Mouse (Mus musculus) kidney, embryonic 16.5 days (tissue): ENCODE results near the gene Dhfr. TPM values are rescaled to one million over a fixed set of nuclear protein-coding genes. Genes with fewer than 3 reads are reported as not detected.

ENCODE experiments used
- ATAC-seq: fragments of 200-750 bp; cut with Nextera tagmentation; 2 replicates; pipeline ENCODE4 v1.8.0; 2017; ENCODE audit warnings: moderate TSS enrichment; ENCODE audit not compliant: low FRiP score, low TSS enrichment
- H3K27ac ChIP-seq: fragments of 300-500 bp; sonication (generic); 2 replicates; pipeline ENCODE4 v1.5.1; 2014; ENCODE audit warnings: low read length
- H3K27me3 ChIP-seq: fragments of 300-500 bp; sonication (generic); 2 replicates; pipeline ENCODE4 v1.6.1; 2014; ENCODE audit warnings: low read length, control low read depth, mixed read lengths; ENCODE audit not compliant: insufficient read depth
- H3K36me3 ChIP-seq: fragments of 300-500 bp; sonication (generic); 2 replicates; pipeline ENCODE4 v1.6.1; 2014; ENCODE audit warnings: low read length, control low read depth, mixed read lengths; ENCODE audit not compliant: insufficient read depth
- H3K4me1 ChIP-seq: fragments of 300-500 bp; sonication (generic); 2 replicates; pipeline ENCODE4 v1.6.1; 2014; ENCODE audit warnings: low read length, control low read depth, mixed read lengths; ENCODE audit not compliant: insufficient read depth
- H3K4me2 ChIP-seq: fragments of 300-500 bp; sonication (generic); replicated peaks from 2 replicates; pipeline ENCODE4 v1.6.1; 2014; ENCODE audit warnings: low read depth, low read length
- H3K4me3 ChIP-seq: fragments of 300-500 bp; sonication (generic); 2 replicates; pipeline ENCODE4 v1.5.1; 2014; ENCODE audit warnings: mild to moderate bottlenecking, low read length
- H3K9ac ChIP-seq: fragments of 300-500 bp; sonication (generic); replicated peaks from 2 replicates; pipeline ENCODE4 v1.6.1; 2014; ENCODE audit warnings: low read length
- H3K9me3 ChIP-seq: fragments of 300-500 bp; sonication (generic); 2 replicates; pipeline ENCODE4 v1.6.1; 2016; ENCODE audit warnings: low read length, control low read depth
- WGBS: fragments of 180-500 bp; shearing (Covaris S2); extraction: QIAGEN DNeasy Blood & Tissue Kit; methylation state at CpG from one replicate; pipeline ENCODE4 v1.1.7; 2014; 5-methylcytosine and 5-hydroxymethylcytosine counted together
- polyA plus RNA-seq: library from polyadenylated mRNA; unstranded; fragments of >200 nt; fragmentation: Nextera tagmentation; extraction: Ambion mirVana; gene quantifications from 2 replicates; pipeline ENCODE4 v1.2.1, GENCODE M21; 2015

Dhfr gene
- polyA plus RNA-seq, 1 experiment from 2014 or later, result 21.0 TPM

- no peak overlapping the region for H3K27ac ChIP-seq
- WGBS, result 42% methylated on average over 3 of the region's 3 CpGs
- H3K36me3 ChIP-seq, result no peaks in the 10 kb centered on the region
- H3K4me2 ChIP-seq, result no peak overlapping the region
- no peak overlapping the region for H3K4me3 ChIP-seq
- peaks cover 54% of the 10 kb centered on the region for H3K27me3 ChIP-seq
- H3K9me3 ChIP-seq, result no peaks in the 10 kb centered on the region
- no peak for ATAC-seq
- H3K4me1 ChIP-seq, result peaks cover 16% of the 10 kb centered on the region
- H3K9ac ChIP-seq, result no peak overlapping the region
Measured at GRCm38 (mm10) chr13:92423711-92424110, 69.2 kb downstream of the Dhfr start.

- peaks cover 58% of the 10 kb centered on the region for H3K27me3 ChIP-seq
- no peak within 1 kb of the TSS for H3K27ac ChIP-seq
- H3K4me3 ChIP-seq, result peak within 1 kb of the TSS; percentile 54
- WGBS, result under 1% methylated on average over 54 of the region's 54 CpGs
- peak within 1 kb of the TSS; percentile 64 for H3K9ac ChIP-seq
- peaks cover 16% of the 10 kb centered on the region for H3K4me1 ChIP-seq
- H3K36me3 ChIP-seq, result no peaks in the 10 kb centered on the region
- H3K4me2 ChIP-seq, result peak within 1 kb of the TSS; percentile 99
- no peaks in the 10 kb centered on the region for H3K9me3 ChIP-seq
- ATAC-seq, result peak; percentile 87
Measured at GRCm38 (mm10) chr13:92425758-92426264, 71.3 kb downstream of the Dhfr start, which contains the start of gene Ankrd34b. Gene Ankrd34b, plus strand, starts transcription at chr13:92425896.

GRCm38 (mm10) chr13:92426294-92427051, 71.9 kb downstream of the Dhfr start:
- Histone ChIP-seq H3K27ac (no peak overlapping the region), H3K4me1 (peaks cover 16% of the 10 kb centered on the region), H3K9ac (peak overlapping the region; percentile 64), H3K27me3 (peaks cover 58% of the 10 kb centered on the region), H3K4me2 (peak overlapping the region; percentile 99), H3K36me3 (no peaks in the 10 kb centered on the region), H3K9me3 (no peaks in the 10 kb centered on the region), H3K4me3 (peak overlapping the region; percentile 54)
- under 1% methylated on average over 86 of the region's 92 CpGs for WGBS
- peak; percentile 58 for ATAC-seq

- Histone ChIP-seq H3K27ac (no peak overlapping the region), H3K4me3 (peak overlapping the region; percentile 54; the same call in 1 of the 2 replicates), H3K4me1 (peaks cover 16% of the 10 kb centered on the region), H3K9me3 (no peaks in the 10 kb centered on the region), H3K4me2 (peak overlapping the region; percentile 99; the same call in 1 of the 2 replicates), H3K36me3 (no peaks in the 10 kb centered on the region), H3K27me3 (peaks cover 56% of the 10 kb centered on the region), H3K9ac (no peak overlapping the region)
- WGBS, result 42% methylated on average over 4 of the region's 4 CpGs
- no peak for ATAC-seq
Measured at GRCm38 (mm10) chr13:92427351-92427855, 72.9 kb downstream of the Dhfr start.

Other genes with a start within 250 kb of the Dhfr start
- gene Rasgrf2, start 223.1 kb upstream of the Dhfr start, polyA plus RNA-seq, result 1.0 and 2.5 TPM in 2 replicates
- gene Gm20379, start 48.7 kb upstream of the Dhfr start, polyA plus RNA-seq, result 1.2 and 1.9 TPM in 2 replicates
- 30.4 and 34.2 TPM in 2 replicates for gene Msh3, start 277 bp downstream of the Dhfr start, polyA plus RNA-seq
- gene Ankrd34b, start 71.2 kb downstream of the Dhfr start, polyA plus RNA-seq, result 0.36 and 0.49 TPM in 2 replicates
- 0.17 and 0.24 TPM in 2 replicates for gene Fam151b, start 129.3 kb downstream of the Dhfr start, polyA plus RNA-seq
- gene Zfyve16, start 176.1 kb downstream of the Dhfr start, polyA plus RNA-seq, result 12.1 and 13.6 TPM in 2 replicates
- not detected in 2 replicates for gene Spz1, start 221.4 kb downstream of the Dhfr start, polyA plus RNA-seq